Mouse (Mus musculus): ENCODE data around the gene Gm44503.

The Gm44503 gene

DNA sequence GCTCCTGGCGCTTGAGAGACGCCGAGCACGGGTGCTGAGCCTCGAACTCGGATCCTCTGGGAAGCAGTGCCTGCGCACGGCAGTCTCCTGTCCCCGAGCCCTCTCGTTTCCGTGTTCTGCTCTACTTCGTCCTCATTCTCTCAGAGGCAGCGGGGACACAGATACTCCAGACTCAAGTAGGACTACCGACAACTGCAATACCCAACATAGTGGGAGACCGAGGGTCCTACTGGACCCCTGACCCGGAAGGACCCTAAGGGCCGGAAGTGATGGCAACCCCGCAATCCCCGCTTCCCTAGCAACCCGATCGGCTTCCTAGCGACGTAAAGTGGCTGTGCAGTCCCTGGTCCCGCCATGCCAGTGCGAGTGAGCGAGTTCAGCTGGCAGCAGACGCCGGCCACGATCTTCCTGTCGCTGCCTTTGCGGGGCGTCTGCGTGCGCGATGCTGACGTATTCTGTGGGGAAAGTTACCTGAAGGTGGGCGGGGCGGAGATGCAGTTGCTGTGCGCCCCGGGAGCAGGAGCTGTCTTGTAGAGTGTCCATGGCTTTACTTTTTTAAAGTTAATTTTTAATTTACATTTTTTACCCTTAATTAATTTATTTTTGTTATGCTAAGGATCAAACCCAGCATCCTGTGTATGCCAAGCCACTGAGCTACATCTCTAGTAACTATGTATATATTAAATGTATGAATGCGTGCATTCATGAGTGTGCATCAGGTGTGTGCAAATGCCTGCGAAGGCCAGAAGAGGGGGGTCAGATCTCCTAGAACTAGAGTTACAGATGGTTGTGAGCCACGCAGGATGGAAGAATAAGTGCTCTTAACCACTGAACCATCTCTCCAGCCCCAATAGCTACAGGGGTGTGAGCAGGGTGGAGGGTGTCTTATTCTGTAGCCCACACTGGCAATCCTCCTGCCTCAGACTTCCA is at the start of gene Gm44503, which contains the start of gene Dyx1c1:
Gm44503 (plus strand) TSS at position 332 of the 930 bp plus-strand sequence.
Dyx1c1 (plus strand) TSS at position 265 of the 930 bp plus-strand sequence.
- peak; percentile 78; the same call in 1 of the 2 replicates for ATAC-seq (ENCODE audit: insufficient number of reproducible peaks, low FRiP score, low TSS enrichment)

DNA sequence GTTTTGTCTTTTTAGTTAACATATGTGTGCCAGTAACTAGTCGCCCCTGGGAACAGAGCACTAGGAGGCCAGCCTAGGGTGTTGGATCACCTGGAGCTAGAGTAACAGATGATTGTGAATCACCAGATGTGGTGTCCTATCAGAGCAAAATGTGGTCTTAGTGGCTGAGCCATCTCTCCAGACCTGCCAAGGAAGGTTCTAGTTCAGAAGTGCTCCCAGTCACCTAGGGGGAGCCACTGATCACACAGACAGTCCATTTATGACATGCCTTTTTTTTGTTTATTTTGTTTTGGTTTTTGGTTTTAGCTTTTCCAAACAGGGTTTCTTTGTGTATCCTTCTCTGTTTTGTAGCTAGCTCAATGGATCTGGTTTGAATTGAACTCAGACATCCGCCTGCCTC is 47.3 kb upstream of the Gm44503 start:
- ATAC-seq (ENCODE audit: insufficient number of reproducible peaks, low FRiP score, low TSS enrichment): no peak

DNA sequence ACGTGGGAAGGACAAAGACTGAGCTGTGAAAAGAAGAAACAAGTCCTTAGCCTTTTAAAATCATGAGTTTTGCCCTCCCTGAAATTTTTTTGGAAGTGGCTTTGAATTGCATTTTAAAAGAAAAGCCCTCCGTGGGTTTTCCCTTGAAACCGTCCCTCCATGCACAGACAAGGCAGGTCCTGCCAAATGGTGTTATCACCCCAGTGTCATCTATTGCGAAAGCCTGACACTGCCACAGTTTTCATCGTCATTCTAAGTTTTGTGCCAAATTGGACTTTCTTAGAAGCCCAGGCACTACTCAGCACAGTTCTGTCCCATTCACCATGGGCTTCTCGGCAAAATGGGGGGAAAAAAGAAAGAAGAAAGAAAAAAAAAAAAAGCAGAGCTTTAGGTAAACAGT is 45.1 kb upstream of the Gm44503 start:
- no peak for ATAC-seq (ENCODE audit: insufficient number of reproducible peaks, low FRiP score, low TSS enrichment)

DNA sequence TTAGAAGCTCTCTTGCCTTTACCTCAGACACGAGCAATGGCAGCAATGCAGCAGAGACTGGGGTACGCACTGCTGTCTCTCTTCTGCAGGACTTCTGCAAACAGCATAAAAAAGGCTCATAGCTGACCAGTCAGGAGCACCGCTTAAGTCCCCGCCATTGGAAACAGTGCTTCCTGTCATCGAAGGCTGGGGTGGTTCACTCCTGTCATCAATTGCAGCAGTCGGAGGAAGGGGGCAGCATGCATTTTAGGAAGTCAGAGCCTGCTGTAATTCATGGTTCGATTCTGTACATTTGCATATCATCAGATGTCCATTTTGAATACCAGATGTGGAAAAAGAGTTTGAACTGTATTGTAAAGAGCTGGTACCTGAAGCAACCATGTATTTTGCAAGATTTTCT is 42.9 kb upstream of the Gm44503 start:
- no peak for ATAC-seq (ENCODE audit: insufficient number of reproducible peaks, low FRiP score, low TSS enrichment)

DNA sequence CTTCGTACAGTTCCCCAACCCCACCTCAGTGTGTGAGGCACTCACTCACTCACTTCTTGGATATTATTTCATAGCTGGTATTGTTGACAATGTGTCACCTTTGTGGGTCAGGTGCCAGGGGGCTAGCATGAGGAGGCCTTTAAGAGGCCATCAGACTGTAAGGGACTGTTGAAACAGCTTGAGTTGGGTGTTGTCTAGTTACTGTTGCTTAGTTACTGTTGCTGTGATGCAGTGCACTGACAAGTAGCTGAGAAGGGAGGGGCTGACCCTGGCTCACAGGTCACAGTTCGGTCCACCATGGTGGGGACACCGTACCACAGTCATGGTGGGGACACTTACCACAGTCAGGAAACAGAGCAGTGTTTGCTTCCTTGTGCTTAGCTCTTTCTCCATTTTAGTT is 35.6 kb upstream of the Gm44503 start:
- no peak for ATAC-seq (ENCODE audit: insufficient number of reproducible peaks, low FRiP score, low TSS enrichment)

DNA sequence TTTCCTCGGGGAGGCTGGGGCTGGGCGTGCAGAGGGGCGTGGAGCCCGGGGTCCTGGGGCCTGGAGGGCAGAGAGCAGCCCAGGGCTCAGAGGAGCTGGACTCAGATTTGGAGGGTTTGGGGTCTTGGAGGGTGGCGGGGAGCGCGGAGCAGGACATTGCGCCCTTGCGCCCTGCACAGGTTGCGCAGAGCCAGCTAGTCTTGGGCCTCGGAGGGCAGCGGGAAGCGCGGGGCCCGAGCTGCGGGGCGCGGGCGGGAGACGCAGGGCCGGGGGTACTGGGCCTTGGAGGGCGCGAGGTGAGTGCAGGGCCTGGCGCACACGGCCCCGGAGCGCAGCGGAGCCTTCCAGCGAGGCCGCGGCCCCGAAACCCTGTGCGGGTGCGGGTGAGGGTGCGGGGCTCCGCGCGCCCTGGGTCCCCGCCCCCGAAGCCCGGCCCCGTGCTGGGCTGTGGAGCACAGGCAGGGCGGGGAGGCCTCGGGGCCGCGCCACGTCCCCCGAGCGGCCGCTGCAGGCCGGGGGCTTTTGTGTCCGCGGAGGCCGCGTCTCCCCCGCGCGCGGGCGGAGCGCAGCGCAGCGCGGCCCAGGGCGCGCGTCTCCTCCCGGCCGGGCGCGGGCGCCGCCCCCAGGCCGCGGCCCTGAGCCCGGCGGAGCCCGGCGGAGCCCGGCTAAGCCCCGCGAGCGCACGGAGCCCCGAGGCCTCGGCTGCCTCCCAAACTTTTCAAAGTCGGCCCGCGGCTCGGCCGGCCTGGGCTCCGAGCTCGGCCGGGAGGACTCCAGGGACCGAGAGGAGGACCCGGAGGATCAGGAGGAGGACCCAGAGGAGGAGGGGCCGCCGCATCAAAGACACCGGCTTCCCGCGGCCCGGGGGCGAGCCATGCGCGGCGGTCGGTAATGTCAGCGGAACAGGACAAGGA is 33.4 kb upstream of the Gm44503 start, which contains the start of gene Pygo1:
Pygo1 (plus strand) TSS at position 625 of the 914 bp plus-strand sequence.
- peak; percentile 64; the same call in 1 of the 2 replicates for ATAC-seq (ENCODE audit: insufficient number of reproducible peaks, low FRiP score, low TSS enrichment)

DNA sequence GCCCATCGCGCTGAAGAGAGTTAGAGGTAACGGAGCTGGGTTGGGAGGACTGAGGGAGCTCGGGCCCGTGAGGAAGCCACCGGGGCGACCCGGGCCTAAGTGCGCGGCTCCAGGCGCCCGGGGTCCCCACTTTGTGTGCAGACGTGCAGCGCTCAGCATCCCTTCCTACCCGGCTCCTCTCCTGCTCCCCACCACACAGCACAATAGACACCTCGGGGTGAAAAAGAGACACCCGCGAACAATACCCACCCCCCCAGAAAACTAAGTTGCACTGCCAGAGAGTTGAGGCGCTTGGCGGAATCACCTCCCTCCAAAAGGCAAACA is 32.8 kb upstream of the Gm44503 start:
- no peak for ATAC-seq (ENCODE audit: insufficient number of reproducible peaks, low FRiP score, low TSS enrichment)

DNA sequence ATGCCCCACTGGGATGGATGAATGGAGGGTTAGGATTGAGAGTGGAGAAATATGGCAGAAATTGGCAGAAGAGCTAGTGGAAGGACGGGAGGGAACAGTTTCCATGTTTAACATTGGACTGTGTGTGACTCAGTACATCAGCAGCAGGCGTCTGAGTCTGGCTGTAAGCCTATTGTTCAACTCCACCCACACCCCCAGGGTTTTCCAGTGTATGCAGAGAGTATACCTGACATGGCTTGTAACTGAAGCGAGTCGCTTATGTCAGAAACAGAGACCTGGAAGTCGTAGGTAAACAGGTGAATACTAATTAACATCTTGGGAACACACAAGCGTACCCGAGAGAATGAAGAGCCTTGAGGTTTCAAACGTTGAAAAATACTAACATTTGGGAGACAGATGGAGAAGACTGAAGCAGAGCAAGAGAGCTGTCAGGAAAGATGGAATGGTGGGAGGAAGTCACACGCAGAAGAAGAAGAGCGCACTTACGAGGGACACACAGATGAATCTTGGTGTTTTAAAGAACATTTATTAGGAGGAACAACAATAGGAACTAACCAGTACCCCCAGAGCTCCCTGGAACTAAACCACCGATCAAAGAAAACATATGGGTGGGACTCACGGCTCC is 27.4 kb upstream of the Gm44503 start:
- no peak for ATAC-seq (ENCODE audit: insufficient number of reproducible peaks, low FRiP score, low TSS enrichment)

DNA sequence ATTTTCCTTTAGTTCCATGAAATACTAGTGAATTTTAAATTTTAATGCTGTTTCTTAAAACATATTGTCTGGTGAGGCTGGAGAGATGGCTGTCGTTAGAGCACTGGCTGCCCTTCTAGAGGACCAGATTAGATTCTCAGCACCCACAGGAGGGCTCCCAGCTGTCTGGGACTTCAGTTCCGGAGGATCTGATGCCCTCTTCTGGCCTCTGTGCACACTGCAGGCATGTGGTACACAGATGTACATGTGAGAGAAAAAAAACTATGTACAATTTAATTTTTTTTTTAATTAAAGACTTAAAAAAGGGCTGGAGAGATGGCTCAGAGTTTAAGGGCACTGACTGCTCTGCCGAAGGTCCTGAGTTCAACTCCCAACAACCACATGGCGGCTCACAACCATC is 23.3 kb upstream of the Gm44503 start:
- no peak for ATAC-seq (ENCODE audit: insufficient number of reproducible peaks, low FRiP score, low TSS enrichment)

DNA sequence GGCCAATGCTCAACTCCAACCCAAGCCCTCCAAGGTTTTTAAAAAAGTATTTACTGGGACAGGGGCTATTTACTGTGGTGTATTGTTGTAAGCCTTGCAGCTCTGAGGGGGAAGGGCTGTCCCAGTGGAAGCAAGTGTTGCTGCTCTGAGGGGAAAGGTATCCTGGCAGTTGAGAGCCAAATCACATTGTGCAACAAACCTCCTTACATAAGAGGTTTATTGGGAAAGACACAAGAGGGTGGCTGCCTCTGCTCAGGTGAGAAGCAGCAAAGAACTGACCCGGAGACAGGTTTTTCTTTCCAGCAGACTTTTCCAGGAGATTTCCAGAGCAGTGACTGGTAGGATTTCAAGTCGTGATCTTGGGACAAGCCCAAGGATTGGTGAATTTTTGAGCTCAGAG is 22.4 kb upstream of the Gm44503 start:
- ATAC-seq (ENCODE audit: insufficient number of reproducible peaks, low FRiP score, low TSS enrichment): no peak

DNA sequence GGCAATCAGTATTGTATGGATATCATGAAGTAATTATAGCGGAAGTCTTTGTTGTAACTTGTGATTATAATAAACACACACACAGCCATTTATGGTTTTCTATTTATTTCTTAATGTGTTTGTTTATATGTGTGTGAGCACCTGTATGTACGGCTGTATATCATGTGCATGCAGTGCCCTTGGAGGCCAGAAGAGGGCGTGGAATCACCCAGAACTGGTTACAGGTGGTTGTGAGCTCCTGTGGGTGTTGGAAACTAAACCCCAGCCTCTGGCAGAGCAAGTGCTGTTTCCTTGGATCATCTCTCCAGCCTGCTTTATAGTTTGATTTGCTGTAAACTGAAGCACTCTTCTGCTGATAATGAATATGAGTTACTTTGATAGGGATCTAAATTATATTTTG is 15.2 kb upstream of the Gm44503 start:
- ATAC-seq (ENCODE audit: insufficient number of reproducible peaks, low FRiP score, low TSS enrichment): no peak

DNA sequence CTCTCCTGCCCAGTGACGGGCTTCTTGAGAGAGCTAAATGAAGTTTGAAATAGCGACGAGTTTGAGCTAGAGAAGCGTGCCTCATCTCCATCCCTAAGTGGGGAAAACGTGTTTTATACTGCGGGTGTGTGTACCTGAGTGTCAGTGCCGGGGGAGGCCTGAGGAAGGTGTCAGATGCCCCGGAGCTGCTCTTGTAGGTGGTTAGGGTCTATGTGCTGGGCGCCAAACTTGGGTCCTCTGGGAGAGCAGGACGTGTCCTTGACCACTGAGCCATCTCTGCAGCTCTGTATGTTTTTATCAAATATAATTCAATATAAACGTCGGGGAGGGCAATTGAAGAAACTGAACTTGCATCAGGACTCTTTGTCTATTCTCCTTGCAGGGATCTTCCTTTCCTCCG is 14.4 kb upstream of the Gm44503 start:
- no peak for ATAC-seq (ENCODE audit: insufficient number of reproducible peaks, low FRiP score, low TSS enrichment)

DNA sequence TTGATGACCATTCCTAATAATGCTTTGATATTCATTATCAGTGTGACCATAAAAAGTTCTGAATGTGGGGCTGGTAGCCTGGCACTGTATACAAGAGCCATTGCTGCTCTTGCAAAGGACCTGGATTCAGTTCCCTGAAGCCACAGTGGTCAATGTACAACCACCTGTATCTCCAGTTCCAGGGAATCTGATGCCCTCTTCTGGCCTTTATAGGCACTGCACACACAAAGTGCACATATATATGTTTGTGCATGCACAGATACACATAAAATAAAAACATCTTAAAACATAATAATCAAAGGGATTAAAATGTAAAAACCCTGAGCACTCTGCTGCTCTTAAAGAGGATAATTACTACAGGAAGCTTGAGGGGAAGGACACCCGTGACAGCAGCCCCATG is 11.6 kb upstream of the Gm44503 start:
- no peak for ATAC-seq (ENCODE audit: insufficient number of reproducible peaks, low FRiP score, low TSS enrichment)

DNA sequence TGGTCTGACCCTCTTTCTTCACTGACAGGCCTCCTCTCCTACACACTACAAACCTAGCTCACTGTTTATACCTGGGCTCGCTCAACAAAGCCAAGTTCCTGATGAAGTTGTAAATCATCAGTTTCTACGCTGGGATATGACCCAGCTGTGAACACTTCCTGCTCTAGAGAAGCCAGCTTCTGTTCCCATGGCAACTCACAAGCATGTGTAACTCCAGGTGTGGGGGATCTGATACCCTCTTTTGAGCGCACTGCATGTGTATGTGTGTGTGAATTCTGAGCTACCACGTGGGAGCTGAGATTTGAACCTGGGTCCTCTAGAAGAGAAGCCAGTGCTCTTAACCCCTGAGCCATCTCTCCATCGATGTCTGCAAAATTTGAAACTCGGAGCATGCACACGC is 9.1 kb upstream of the Gm44503 start:
- ATAC-seq (ENCODE audit: insufficient number of reproducible peaks, low FRiP score, low TSS enrichment): no peak

DNA sequence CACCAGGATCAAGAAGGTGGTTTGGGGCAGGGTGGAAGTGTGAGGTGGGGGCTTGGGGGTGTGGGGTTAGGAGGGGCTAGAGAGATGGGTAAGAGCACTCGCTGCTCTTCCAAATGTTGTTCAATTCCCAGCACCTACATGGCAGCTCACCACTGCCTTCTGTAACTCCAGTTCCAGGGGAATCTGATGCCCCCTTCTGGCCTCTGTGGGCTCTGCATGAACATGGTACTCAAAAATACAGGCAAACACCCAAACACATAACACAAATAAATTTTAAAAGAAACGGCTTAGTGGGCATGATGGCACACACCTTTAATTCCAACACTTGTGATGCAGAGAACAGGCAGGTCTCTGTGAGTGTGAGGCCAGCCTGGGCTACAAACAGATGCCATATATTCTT is 3.9 kb upstream of the Gm44503 start:
- no peak for ATAC-seq (ENCODE audit: insufficient number of reproducible peaks, low FRiP score, low TSS enrichment)

DNA sequence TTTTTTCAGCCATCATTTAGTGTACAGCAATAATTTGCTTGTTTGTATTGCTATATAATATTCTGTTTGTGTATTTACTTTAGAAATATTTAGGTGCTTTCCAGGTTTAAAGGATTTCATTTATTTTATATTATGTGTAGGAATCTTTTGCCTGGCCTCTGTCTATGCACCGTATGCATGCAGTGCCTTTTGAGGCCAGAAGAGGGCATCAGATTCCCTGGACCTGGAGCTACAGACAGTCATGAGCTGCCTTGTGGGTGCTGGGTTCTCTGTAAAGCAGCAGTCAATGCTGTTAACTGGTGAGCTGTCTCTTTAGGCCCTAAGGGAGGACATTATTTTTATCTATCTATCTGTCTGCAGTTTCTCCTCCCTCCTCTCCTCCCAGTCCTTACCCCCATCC is 3.1 kb upstream of the Gm44503 start:
- no peak for ATAC-seq (ENCODE audit: insufficient number of reproducible peaks, low FRiP score, low TSS enrichment)

DNA sequence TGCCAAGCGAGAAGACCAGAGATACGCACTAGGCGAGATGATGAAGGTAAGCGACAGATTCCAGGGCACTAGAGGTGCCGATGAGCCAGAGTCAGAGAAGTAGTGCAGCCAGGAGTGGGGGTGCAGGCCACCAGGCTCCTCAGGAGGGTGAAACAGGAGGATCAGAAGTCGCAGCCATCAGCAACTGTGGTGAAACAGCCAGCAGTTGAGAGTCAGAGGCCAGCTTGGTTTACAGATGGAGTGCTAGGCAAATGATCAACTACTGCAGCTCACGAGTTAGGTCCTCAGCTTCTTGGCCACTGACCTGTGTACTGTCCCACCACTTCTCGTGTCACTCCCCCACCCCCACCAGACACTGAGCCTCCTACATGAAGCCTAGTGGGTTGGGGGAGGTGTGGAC is 2.7 kb downstream of the Gm44503 start:
- no peak for ATAC-seq (ENCODE audit: insufficient number of reproducible peaks, low FRiP score, low TSS enrichment)

DNA sequence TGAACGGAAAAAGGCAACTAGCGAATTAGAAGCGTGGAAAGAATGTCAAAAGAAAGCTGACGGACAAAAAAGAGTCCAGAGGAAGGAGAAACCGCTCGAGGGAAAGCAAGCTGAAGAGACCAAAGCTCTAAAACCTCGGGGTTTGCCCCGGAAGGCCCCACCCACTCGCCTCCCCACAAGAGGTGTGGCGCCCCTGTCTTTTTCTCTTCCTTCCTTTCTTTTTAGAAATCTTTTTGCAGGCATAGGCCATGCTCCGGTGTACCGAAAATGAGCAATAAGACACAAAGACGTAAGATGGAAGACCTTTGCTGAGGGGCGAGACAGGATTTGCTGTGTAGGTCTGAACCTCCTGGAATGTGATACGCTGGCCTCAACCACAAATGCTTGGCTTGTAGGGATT is 3.3 kb downstream of the Gm44503 start:
- no peak for ATAC-seq (ENCODE audit: insufficient number of reproducible peaks, low FRiP score, low TSS enrichment)

DNA sequence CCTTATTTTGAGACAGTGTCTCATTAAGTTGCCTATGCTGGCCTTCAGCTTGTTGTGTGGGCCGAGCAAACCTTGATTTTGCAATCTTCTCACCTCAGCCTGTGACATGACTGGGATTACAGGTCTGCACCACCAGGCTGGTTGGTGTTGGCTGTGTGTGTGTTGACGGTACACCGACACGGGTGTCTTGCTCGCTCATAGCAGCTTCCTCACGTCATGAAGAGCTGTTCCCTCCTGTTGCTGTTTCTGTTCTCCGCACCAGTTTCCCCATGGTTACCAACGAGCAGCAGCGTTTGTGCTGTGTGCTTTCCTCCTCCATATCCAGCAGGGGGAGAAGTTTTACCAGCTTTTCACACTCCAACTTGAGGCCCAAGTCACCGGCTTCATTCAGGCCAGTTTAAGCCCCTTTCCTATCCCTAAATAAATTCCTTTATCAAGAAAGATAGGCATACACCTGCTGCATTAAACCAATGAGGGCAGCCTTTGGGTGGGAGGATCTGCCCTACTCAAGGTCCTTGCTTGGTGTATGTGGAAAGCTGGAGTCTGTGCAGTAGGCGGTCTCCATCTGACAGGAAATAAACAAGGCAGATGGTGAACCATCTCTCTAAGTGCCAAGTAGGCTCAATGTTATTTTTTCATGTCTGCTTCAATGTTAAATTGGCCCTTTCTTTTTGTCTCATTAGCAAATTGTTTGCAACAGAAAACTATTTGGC is 9.9 kb downstream of the Gm44503 start:
- ATAC-seq (ENCODE audit: insufficient number of reproducible peaks, low FRiP score, low TSS enrichment): peak; percentile 72; the same call in 1 of the 2 replicates

DNA sequence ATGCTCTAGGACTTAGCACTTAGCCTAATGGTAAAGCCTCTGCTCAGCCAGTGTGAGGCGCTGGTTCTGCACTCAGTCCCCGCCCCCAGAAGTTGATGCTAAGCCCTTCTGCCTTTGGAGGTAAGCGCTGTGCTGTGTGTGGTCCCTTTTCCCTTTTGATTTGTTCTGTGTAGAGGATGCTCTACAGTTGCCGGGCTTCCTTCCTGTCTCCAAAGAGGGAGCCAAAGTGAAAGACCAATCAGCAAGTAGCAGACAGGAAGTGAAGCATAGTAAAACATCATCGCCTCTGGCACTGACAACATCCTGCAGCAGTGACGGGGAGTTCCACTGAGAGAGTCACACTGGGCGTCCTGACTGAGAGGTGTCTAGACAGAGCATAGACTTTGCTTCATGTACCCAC is 11.2 kb downstream of the Gm44503 start:
- ATAC-seq (ENCODE audit: insufficient number of reproducible peaks, low FRiP score, low TSS enrichment): no peak

Data from cerebellum, adult (tissue).